Mouse (Mus musculus) kidney, adult 2 months (tissue): Measurements from ENCODE around the gene Reln. TPM values are rescaled to one million over a fixed set of nuclear protein-coding genes. Genes with fewer than 3 reads are reported as not detected.

Experiments
- DNase-seq: peaks from one replicate; pipeline ENCODE4 v3.0.0; 2021
- H3K27ac ChIP-seq: fragments of 200-500 bp; 2 replicates; pipeline ENCODE4 v1.5.1; 2012; ENCODE audit warnings: low read depth, low read length, control low read depth, inconsistent platforms; ENCODE audit not compliant: insufficient read depth
- H3K27me3 ChIP-seq: fragments of 200-500 bp; replicated peaks from 2 replicates; pipeline ENCODE4 v1.6.1; 2012; ENCODE audit warnings: mild to moderate bottlenecking, moderate library complexity, low read length, inconsistent platforms; ENCODE audit not compliant: control insufficient read depth, insufficient read depth
- H3K36me3 ChIP-seq: fragments of 200-500 bp; 2 replicates; pipeline ENCODE4 v1.6.1; 2012; ENCODE audit warnings: mild to moderate bottlenecking, moderate library complexity, low read length, inconsistent platforms; ENCODE audit not compliant: control insufficient read depth, insufficient read depth
- H3K4me1 ChIP-seq: fragments of 200-500 bp; 2 replicates; pipeline ENCODE4 v1.6.1; 2011; ENCODE audit warnings: low read length; ENCODE audit not compliant: control insufficient read depth, insufficient read depth
- H3K4me3 ChIP-seq: fragments of 200-500 bp; 2 replicates; pipeline ENCODE4 v1.5.1; 2011; ENCODE audit warnings: mild to moderate bottlenecking, low read depth, low read length, control low read depth; ENCODE audit not compliant: insufficient read depth
- CTCF ChIP-seq: fragments of 200-500 bp; conservative IDR thresholded peaks from 2 replicates; pipeline ENCODE4 v1.5.1; 2011; ENCODE audit warnings: low read depth, mild to moderate bottlenecking, control low read depth, low read length, moderate library complexity, mixed read lengths; ENCODE audit not compliant: insufficient read depth, insufficient read length
- POLR2A ChIP-seq: fragments of 200-500 bp; IDR thresholded peaks from one replicate; pipeline ENCODE4 v1.6.1; 2011; ENCODE audit warnings: low read depth, low read length, control low read depth
- WGBS: fragments of 180-500 bp; shearing (Covaris S2); methylation state at CpG from one replicate; pipeline ENCODE4 v1.1.7; 2018; 5-methylcytosine and 5-hydroxymethylcytosine counted together
- polyA plus RNA-seq: library from polyadenylated mRNA; depleted of rRNA; stranded (reverse); fragments of >200 nt; gene quantifications from 2 replicates; pipeline ENCODE4 v1.2.3, GENCODE M21; 2012

Gene Reln
- polyA plus RNA-seq, 1 experiment: 3.4 TPM

GRCm38 (mm10) chr5:22014459-22014858, 330.0 kb downstream of the Reln start:
- DNase-seq: no peak
- Histone ChIP-seq H3K4me1 (no peaks in the 10 kb centered on the region), H3K4me3 (no peak overlapping the region), H3K27ac (no peak overlapping the region), H3K36me3 (no peaks in the 10 kb centered on the region), H3K27me3 (no peaks in the 10 kb centered on the region)
- WGBS: 90% methylated on average over 3 of the region's 3 CpGs
- TF ChIP-seq CTCF (no peak), POLR2A (no peak)

- Histone ChIP-seq H3K36me3 (no peaks in the 10 kb centered on the region), H3K27ac (no peak overlapping the region), H3K4me1 (no peaks in the 10 kb centered on the region), H3K4me3 (no peak overlapping the region), H3K27me3 (no peaks in the 10 kb centered on the region; the same call in 1 of the 2 replicates)
- no peak for DNase-seq
- TF ChIP-seq CTCF (no peak), POLR2A (no peak)
- WGBS: 93% methylated on average over 8 of the region's 8 CpGs
Observed at GRCm38 (mm10) chr5:22009142-22009541, 335.4 kb downstream of the Reln start.

GRCm38 (mm10) chr5:22007304-22008059, 337.0 kb downstream of the Reln start:
- TF ChIP-seq CTCF (no peak), POLR2A (no peak)
- peak; percentile 14 for DNase-seq
- no peaks in the 10 kb centered on the region; the same call in 1 of the 2 replicates for H3K27me3 ChIP-seq
- H3K27ac ChIP-seq: no peak overlapping the region
- H3K36me3 ChIP-seq: no peaks in the 10 kb centered on the region
- no peak overlapping the region for H3K4me3 ChIP-seq
- WGBS: 45% methylated on average over 11 of the region's 11 CpGs
- H3K4me1 ChIP-seq: no peaks in the 10 kb centered on the region

DNA sequence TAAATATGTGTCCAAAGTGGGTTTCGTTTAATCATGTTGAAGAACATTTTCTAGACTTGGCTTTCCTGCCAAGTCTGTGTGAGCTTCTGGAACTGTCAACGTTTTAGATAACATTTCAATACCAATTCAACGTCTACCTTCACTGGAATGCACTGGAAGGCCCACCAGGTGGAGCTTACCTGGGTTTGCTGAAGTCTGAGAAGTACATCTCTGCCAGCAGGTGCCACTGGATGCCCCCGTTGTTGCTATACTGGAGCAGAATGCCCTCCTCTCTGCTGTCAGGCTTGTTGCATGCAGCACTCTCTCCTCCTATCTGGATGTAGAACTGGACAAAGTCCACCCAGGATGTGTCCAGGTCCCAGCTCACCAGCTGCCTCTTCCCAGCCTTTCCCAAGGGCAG, 340.6 kb downstream of the Reln start:
- Histone ChIP-seq H3K4me3 (no peak overlapping the region), H3K4me1 (no peaks in the 10 kb centered on the region), H3K27me3 (no peaks in the 10 kb centered on the region; the same call in 1 of the 2 replicates), H3K36me3 (no peaks in the 10 kb centered on the region), H3K27ac (no peak overlapping the region)
- DNase-seq: no peak
- TF ChIP-seq CTCF (no peak), POLR2A (no peak)
- 75% methylated on average over 4 of the region's 4 CpGs for WGBS

GRCm38 (mm10) chr5:21987711-21988110, 356.8 kb downstream of the Reln start:
- no peak for DNase-seq
- no peak for TF ChIP-seq POLR2A
- 83% methylated on average over 5 of the region's 5 CpGs for WGBS
- no peaks in the 10 kb centered on the region for H3K4me1 ChIP-seq
- no peak overlapping the region for H3K27ac ChIP-seq
- no peaks in the 10 kb centered on the region; the same call in 1 of the 2 replicates for H3K36me3 ChIP-seq
- H3K4me3 ChIP-seq: no peak overlapping the region
- no peaks in the 10 kb centered on the region for H3K27me3 ChIP-seq

DNA sequence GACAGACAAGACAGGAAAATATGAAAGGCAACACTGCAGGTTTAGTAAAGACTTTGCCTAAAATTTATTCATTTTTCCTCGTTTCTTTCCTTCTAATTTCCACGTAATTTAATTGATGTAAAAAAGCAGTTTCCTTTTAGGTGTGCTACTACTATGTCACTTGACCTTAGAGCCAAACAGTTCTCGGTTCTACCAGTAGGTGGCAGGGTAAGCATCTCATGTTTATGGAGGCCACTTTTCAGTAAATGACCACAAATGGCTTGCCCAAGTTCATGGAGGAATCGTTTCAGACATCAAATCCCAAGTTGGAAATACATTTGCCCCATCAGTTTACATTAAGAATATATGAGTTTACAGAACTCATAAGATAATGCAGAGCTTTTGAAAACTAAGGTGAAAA, 358.2 kb downstream of the Reln start:
- Histone ChIP-seq H3K27me3 (no peaks in the 10 kb centered on the region), H3K4me3 (no peak overlapping the region), H3K27ac (no peak overlapping the region), H3K4me1 (no peaks in the 10 kb centered on the region), H3K36me3 (no peaks in the 10 kb centered on the region; the same call in 1 of the 2 replicates)
- 55% methylated on average over 4 of the region's 4 CpGs for WGBS
- TF ChIP-seq CTCF (0 out of 2 replicates have a peak, but pooled peaks have one; percentile 20), POLR2A (no peak)
- peak; percentile 67 for DNase-seq

DNA sequence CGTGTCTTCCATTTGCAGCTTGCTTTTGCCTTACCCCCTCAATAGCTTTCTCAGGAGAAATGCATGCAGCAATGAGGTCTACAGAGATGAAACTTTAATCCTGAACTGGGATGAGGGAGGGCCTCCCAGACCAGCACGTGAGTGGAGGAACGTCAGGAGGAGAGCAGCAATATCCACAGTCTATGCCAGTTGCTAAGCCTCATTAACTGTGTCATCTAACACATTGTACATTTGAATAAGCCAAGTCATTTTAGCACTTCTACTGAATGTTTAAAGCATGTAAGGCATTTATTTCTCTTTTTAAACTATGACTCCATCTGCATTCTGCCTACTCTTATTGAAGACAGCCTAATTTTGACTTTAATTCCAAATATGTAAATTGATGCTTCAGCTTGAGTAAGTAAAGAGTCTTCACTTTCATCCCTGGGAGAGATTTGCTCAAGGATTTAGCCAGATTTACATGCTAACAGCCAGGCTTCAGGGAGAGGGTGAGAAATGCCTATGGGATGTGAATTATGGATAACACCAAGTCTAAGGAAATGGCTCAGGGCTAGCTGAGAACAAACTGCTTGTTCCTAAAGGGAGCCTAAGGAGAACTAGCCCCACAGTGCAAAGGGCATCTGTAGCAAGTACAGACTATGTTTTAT, 361.4 kb downstream of the Reln start:
- Histone ChIP-seq H3K36me3 (no peaks in the 10 kb centered on the region), H3K27me3 (no peaks in the 10 kb centered on the region), H3K27ac (no peak overlapping the region), H3K4me1 (no peaks in the 10 kb centered on the region), H3K4me3 (no peak overlapping the region)
- 47% methylated on average over 3 of the region's 3 CpGs for WGBS
- DNase-seq: no peak
- TF ChIP-seq CTCF: no peak
- no peak for TF ChIP-seq POLR2A
